Mouse (Mus musculus): ENCODE results near the gene Omt2b. TPM values are rescaled to one million over a fixed set of nuclear protein-coding genes. Genes with fewer than 3 reads are reported as not detected.
"Not testable (repeated sequence)": the region's sequence is repeated elsewhere in the genome, so short reads cannot be mapped to it uniquely, and the experiment has no call there.

The Omt2b gene
- polyA plus RNA-seq, 1 experiment from 2014 or later, result not detected

- no peak overlapping the region for H3K27ac ChIP-seq (replicated peaks; ENCODE audit: low read depth, low read length)
- ATAC-seq (ENCODE audit: low FRiP score, low TSS enrichment), result no peak
- WGBS, result 80% methylated on average over 6 of the region's 6 CpGs
Measured at GRCm38 (mm10) chr9:78359750-78360483, 32.5 kb downstream of the Omt2b start.

GRCm38 (mm10) chr9:78360484-78360872 is 33.1 kb downstream of the Omt2b start:
- no peak overlapping the region for H3K4me3 ChIP-seq (replicated peaks; ENCODE audit: low read depth, low read length)
- H3K36me3 ChIP-seq (ENCODE audit: control insufficient read depth, insufficient read depth, low read length), result no peaks in the 10 kb centered on the region
- H3K27me3 ChIP-seq (ENCODE audit: control insufficient read depth, insufficient read depth, low read length), result no peaks in the 10 kb centered on the region
- no peak overlapping the region for H3K4me2 ChIP-seq (ENCODE audit: low read length)
- H3K9ac ChIP-seq (replicated peaks; ENCODE audit: low read length), result no peak overlapping the region
- 47% methylated on average over 2 of the region's 2 CpGs for WGBS
- ATAC-seq (ENCODE audit: low FRiP score, low TSS enrichment), result no peak
- no peaks in the 10 kb centered on the region; the same call in 1 of the 2 replicates for H3K9me3 ChIP-seq (ENCODE audit: control insufficient read depth, low read length)
- no peak overlapping the region for H3K27ac ChIP-seq (replicated peaks; ENCODE audit: low read depth, low read length)
- H3K4me1 ChIP-seq (ENCODE audit: control insufficient read depth, insufficient read depth, low read length), result no peaks in the 10 kb centered on the region
- DNase-seq, result no peak

More at GRCm38 (mm10) chr9:78359750-78360483, 32.5 kb downstream of the Omt2b start:
- Histone ChIP-seq H3K27me3 (ENCODE audit: control insufficient read depth, insufficient read depth, low read length) (no peaks in the 10 kb centered on the region), H3K4me1 (ENCODE audit: control insufficient read depth, insufficient read depth, low read length) (no peaks in the 10 kb centered on the region), H3K9ac (replicated peaks; ENCODE audit: low read length) (no peak overlapping the region), H3K36me3 (ENCODE audit: control insufficient read depth, insufficient read depth, low read length) (no peaks in the 10 kb centered on the region), H3K4me2 (ENCODE audit: low read length) (no peak overlapping the region), H3K9me3 (ENCODE audit: control insufficient read depth, low read length) (no peaks in the 10 kb centered on the region; the same call in 1 of the 2 replicates), H3K4me3 (replicated peaks; ENCODE audit: low read depth, low read length) (no peak overlapping the region)
- DNase-seq, result no peak

- Histone ChIP-seq H3K27ac (replicated peaks; ENCODE audit: low read depth, low read length) (no peak overlapping the region), H3K9ac (replicated peaks; ENCODE audit: low read length) (no peak overlapping the region), H3K4me1 (ENCODE audit: control insufficient read depth, insufficient read depth, low read length) (no peaks in the 10 kb centered on the region), H3K27me3 (ENCODE audit: control insufficient read depth, insufficient read depth, low read length) (no peaks in the 10 kb centered on the region), H3K36me3 (ENCODE audit: control insufficient read depth, insufficient read depth, low read length) (no peaks in the 10 kb centered on the region), H3K4me3 (replicated peaks; ENCODE audit: low read depth, low read length) (no peak overlapping the region), H3K9me3 (ENCODE audit: control insufficient read depth, low read length) (no peaks in the 10 kb centered on the region; the same call in 1 of the 2 replicates), H3K4me2 (ENCODE audit: low read length) (no peak overlapping the region)
- DNase-seq (no peak), ATAC-seq (ENCODE audit: low FRiP score, low TSS enrichment) (no peak)
- WGBS, result 81% methylated on average over 6 of the region's 6 CpGs
Measured at GRCm38 (mm10) chr9:78363374-78363773, 36.0 kb downstream of the Omt2b start.

- H3K9ac ChIP-seq (replicated peaks; ENCODE audit: low read length), result no peak overlapping the region
- no peaks in the 10 kb centered on the region for H3K27me3 ChIP-seq (ENCODE audit: control insufficient read depth, insufficient read depth, low read length)
- DNase-seq (no peak), ATAC-seq (ENCODE audit: low FRiP score, low TSS enrichment) (no peak)
- H3K4me2 ChIP-seq (ENCODE audit: low read length), result no peak overlapping the region
- H3K36me3 ChIP-seq (ENCODE audit: control insufficient read depth, insufficient read depth, low read length), result no peaks in the 10 kb centered on the region
- H3K27ac ChIP-seq (replicated peaks; ENCODE audit: low read depth, low read length), result no peak overlapping the region
- WGBS, result 87% methylated on average over 6 of the region's 6 CpGs
- no peaks in the 10 kb centered on the region for H3K4me1 ChIP-seq (ENCODE audit: control insufficient read depth, insufficient read depth, low read length)
- no peaks in the 10 kb centered on the region; the same call in 1 of the 2 replicates for H3K9me3 ChIP-seq (ENCODE audit: control insufficient read depth, low read length)
- no peak overlapping the region for H3K4me3 ChIP-seq (replicated peaks; ENCODE audit: low read depth, low read length)
Measured at GRCm38 (mm10) chr9:78364701-78365100, 37.3 kb downstream of the Omt2b start.

- no peak overlapping the region for H3K27ac ChIP-seq (replicated peaks; ENCODE audit: low read depth, low read length)
- no peak overlapping the region for H3K4me3 ChIP-seq (replicated peaks; ENCODE audit: low read depth, low read length)
- H3K9ac ChIP-seq (replicated peaks; ENCODE audit: low read length), result no peak overlapping the region
- H3K27me3 ChIP-seq (ENCODE audit: control insufficient read depth, insufficient read depth, low read length), result no peaks in the 10 kb centered on the region
- no peak overlapping the region for H3K4me2 ChIP-seq (ENCODE audit: low read length)
- DNase-seq (no peak), ATAC-seq (ENCODE audit: low FRiP score, low TSS enrichment) (no peak)
- 75% methylated on average over 13 of the region's 13 CpGs for WGBS
- H3K4me1 ChIP-seq (ENCODE audit: control insufficient read depth, insufficient read depth, low read length), result no peaks in the 10 kb centered on the region
- H3K9me3 ChIP-seq (ENCODE audit: control insufficient read depth, low read length), result no peaks in the 10 kb centered on the region; the same call in 1 of the 2 replicates
- no peaks in the 10 kb centered on the region for H3K36me3 ChIP-seq (ENCODE audit: control insufficient read depth, insufficient read depth, low read length)
Measured at GRCm38 (mm10) chr9:78365850-78366544, 38.6 kb downstream of the Omt2b start.

- H3K4me3 ChIP-seq (replicated peaks; ENCODE audit: low read depth, low read length); H3K27me3 ChIP-seq (ENCODE audit: control insufficient read depth, insufficient read depth, low read length); H3K4me2 ChIP-seq (ENCODE audit: low read length); H3K9ac ChIP-seq (replicated peaks; ENCODE audit: low read length); H3K36me3 ChIP-seq (ENCODE audit: control insufficient read depth, insufficient read depth, low read length); H3K9me3 ChIP-seq (ENCODE audit: control insufficient read depth, low read length); DNase-seq; H3K4me1 ChIP-seq (ENCODE audit: control insufficient read depth, insufficient read depth, low read length); H3K27ac ChIP-seq (replicated peaks; ENCODE audit: low read depth, low read length): not testable (repeated sequence)
- 0 out of 2 replicates have a peak, but pooled peaks have one; percentile 27 for ATAC-seq (ENCODE audit: low FRiP score, low TSS enrichment)
- WGBS, result 94% methylated on average over 16 of the region's 16 CpGs
Measured at GRCm38 (mm10) chr9:78367959-78368358, 40.6 kb downstream of the Omt2b start, which contains the start of gene Dppa5a. TSS of gene Dppa5a (minus strand) at chr9:78368177.

- Histone ChIP-seq H3K36me3 (ENCODE audit: control insufficient read depth, insufficient read depth, low read length) (no peaks in the 10 kb centered on the region), H3K9ac (replicated peaks; ENCODE audit: low read length) (no peak overlapping the region), H3K27me3 (ENCODE audit: control insufficient read depth, insufficient read depth, low read length) (no peaks in the 10 kb centered on the region), H3K4me1 (ENCODE audit: control insufficient read depth, insufficient read depth, low read length) (no peaks in the 10 kb centered on the region), H3K27ac (replicated peaks; ENCODE audit: low read depth, low read length) (no peak overlapping the region), H3K9me3 (ENCODE audit: control insufficient read depth, low read length) (no peaks in the 10 kb centered on the region; the same call in 1 of the 2 replicates), H3K4me2 (ENCODE audit: low read length) (no peak overlapping the region), H3K4me3 (replicated peaks; ENCODE audit: low read depth, low read length) (no peak overlapping the region)
- 82% methylated on average over 3 of the region's 3 CpGs for WGBS
- DNase-seq, result no peak
- ATAC-seq (ENCODE audit: low FRiP score, low TSS enrichment), result no peak
Measured at GRCm38 (mm10) chr9:78368671-78369293, 41.4 kb downstream of the Omt2b start.

- DNase-seq, result no peak
- Histone ChIP-seq H3K9me3 (ENCODE audit: control insufficient read depth, low read length) (no peaks in the 10 kb centered on the region; the same call in 1 of the 2 replicates), H3K4me3 (replicated peaks; ENCODE audit: low read depth, low read length) (no peak overlapping the region), H3K36me3 (ENCODE audit: control insufficient read depth, insufficient read depth, low read length) (no peaks in the 10 kb centered on the region), H3K4me2 (ENCODE audit: low read length) (no peak overlapping the region), H3K27ac (replicated peaks; ENCODE audit: low read depth, low read length) (no peak overlapping the region), H3K4me1 (ENCODE audit: control insufficient read depth, insufficient read depth, low read length) (no peaks in the 10 kb centered on the region), H3K9ac (replicated peaks; ENCODE audit: low read length) (no peak overlapping the region), H3K27me3 (ENCODE audit: control insufficient read depth, insufficient read depth, low read length) (no peaks in the 10 kb centered on the region)
- no peak for ATAC-seq (ENCODE audit: low FRiP score, low TSS enrichment)
- 97% methylated on average over 2 of the region's 2 CpGs for WGBS
Measured at GRCm38 (mm10) chr9:78369349-78369748, 42.0 kb downstream of the Omt2b start.
